Mouse (Mus musculus) lung, postnatal 10 days (tissue): ENCODE results near the gene 4922502D21Rik.

Experiments used
- DNase-seq: peaks from one replicate; pipeline ENCODE4 v3.0.0; 2021

4922502D21Rik gene

GRCm38 (mm10) chr6:129304180-129304579 lies 27.4 kb downstream of the 4922502D21Rik start:
- no peak for DNase-seq

- DNase-seq, result no peak
Measured at GRCm38 (mm10) chr6:129288708-129289107, 42.9 kb downstream of the 4922502D21Rik start.

DNA sequence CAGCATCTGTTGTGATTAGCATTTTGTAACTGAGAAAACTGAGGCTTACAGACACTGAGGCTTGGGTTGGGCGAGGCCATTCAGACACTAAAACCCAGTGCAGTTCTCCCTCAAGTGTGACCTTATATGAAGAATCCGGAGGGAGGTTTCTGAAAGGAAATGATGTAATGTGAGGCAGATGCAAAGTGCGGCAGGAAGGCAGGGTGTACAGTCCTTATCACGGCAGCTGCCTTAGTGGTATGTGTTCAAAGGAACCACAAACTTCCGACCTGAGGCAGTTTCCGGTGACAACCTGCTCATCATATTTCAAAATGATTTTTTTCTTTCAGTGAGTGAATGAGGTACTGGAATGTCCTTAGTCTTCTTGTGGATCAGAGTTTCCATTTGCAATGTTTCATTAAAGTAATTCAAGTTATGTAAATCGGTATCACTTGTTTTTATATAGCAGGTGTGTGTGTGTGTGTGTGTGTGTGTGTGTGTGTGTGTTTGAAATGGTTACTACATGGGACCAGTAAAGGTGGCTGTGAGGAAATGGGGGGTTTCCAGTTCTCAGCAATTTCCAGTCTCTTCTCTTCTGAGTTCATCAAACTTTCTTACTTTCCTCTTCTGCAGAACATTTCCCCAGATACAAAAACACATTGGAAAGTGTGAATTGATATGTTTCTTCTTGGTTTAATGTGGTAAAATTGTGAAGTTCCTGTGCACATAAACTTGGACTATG lies 47.1 kb downstream of the 4922502D21Rik start:
- peak; percentile 21 for DNase-seq

DNA sequence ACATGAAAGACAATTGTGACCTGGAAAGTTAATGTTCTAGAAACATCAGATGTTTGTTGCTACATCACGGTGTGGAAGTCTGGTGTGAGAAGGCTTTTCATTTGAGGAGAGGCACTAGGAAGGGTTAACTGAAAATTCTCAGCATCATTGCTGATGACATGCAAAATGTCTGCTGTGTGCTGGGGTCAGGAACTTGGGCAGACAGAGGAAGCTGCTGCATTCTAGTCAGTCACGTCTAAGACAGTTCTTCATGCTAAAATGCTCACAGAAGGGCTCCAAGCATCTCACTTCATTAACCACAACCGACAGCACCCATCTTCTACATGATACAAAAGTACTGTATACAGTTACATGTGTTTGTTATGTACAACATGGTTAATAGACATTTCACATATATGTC lies 48.3 kb downstream of the 4922502D21Rik start:
- no peak for DNase-seq

DNA sequence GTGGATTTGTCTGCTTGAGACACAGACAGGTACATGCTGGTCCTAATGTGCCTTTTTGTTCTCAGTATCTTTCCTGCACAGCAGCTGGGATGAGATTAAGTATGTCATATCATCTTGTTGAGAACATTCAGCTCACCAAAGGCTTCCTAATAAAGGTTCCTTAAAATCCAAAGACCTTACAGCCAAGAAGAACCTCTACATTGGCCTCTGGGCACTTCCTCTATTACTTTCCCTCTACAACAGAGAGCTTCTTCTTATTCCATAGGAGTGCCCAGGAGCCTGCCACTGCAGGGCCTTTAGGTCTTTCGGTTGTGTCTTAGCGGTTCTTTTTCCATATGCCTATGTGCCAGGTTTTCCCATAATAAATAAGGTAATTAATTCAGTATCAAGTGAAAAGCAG lies 55.1 kb downstream of the 4922502D21Rik start:
- DNase-seq, result no peak

GRCm38 (mm10) chr6:129275624-129276203 lies 55.9 kb downstream of the 4922502D21Rik start:
- no peak for DNase-seq

- DNase-seq, result peak; percentile 21
Measured at GRCm38 (mm10) chr6:129275220-129275619, 56.4 kb downstream of the 4922502D21Rik start, which contains the start of gene Cd69. Cd69 (minus strand) TSS chr6:129275436.

DNA sequence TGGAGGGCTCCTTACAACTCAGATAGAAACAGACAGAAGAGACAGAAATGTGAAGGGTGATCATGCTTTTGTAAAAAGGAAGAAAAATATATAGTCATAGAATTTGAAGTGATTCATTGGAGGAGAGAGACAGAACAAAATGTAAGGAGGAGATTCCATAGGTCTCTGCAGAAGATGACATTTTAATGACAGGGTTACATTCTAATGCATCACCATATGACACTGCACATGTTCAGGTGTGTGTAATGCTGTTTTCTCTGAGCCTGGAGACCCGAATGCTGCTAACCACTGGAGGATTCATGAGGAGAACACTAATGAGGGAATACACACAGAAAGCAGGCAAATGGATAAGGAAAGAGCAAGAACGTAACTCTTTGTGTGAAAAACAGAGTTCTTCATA lies 57.1 kb downstream of the 4922502D21Rik start:
- no peak for DNase-seq

GRCm38 (mm10) chr6:129273662-129274061 lies 57.9 kb downstream of the 4922502D21Rik start:
- DNase-seq, result peak; percentile 3
